Mouse (Mus musculus) liver, embryonic 14.5 days (tissue): ENCODE data around the gene Ank. TPM values are rescaled to one million over a fixed set of nuclear protein-coding genes. Genes with fewer than 3 reads are reported as not detected.

Experiments
- ATAC-seq: fragments of 200-750 bp; cut with Nextera tagmentation; 2 replicates; pipeline ENCODE4 v1.8.0; 2017; ENCODE audit warnings: moderate number of reproducible peaks, mild to moderate bottlenecking, moderate library complexity; ENCODE audit not compliant: insufficient read depth
- DNase-seq, 3 experiments: peaks; one replicate each; pipeline ENCODE4 v3.0.0-alpha.2; 2012 to 2013; ENCODE audit warnings: low read depth in 3 of 3, low spot score in 3 of 3
- H3K27ac ChIP-seq: fragments of 300-500 bp; sonication (generic); 2 replicates; pipeline ENCODE4 v1.5.1; 2014; ENCODE audit warnings: moderate library complexity, mild to moderate bottlenecking, control low read depth, inconsistent platforms
- H3K27me3 ChIP-seq: fragments of 300-500 bp; sonication (generic); 2 replicates; pipeline ENCODE4 v1.6.1; 2014; ENCODE audit warnings: mild to moderate bottlenecking, low read length, moderate library complexity; ENCODE audit not compliant: control insufficient read depth, insufficient read depth
- H3K36me3 ChIP-seq: fragments of 300-500 bp; sonication (generic); replicated peaks from 2 replicates; pipeline ENCODE4 v1.6.1; 2014; ENCODE audit warnings: low read depth; ENCODE audit not compliant: control insufficient read depth, insufficient read depth
- H3K4me1 ChIP-seq, 2 experiments: fragments of 200-500 bp in 1 of 2; fragments of 300-500 bp in 1 of 2; sonication (generic) in 1 of 2; replicated peaks; 2 replicates each; pipeline ENCODE4 v1.6.1; 2012 to 2014; ENCODE audit warnings: antibody characterized with exemption in 1 of 2, inconsistent platforms in 1 of 2, low read length in 1 of 2; ENCODE audit not compliant: control insufficient read depth in 2 of 2, insufficient read depth in 2 of 2
- H3K4me2 ChIP-seq: fragments of 300-500 bp; sonication (generic); 2 replicates; pipeline ENCODE4 v1.6.1; 2014; ENCODE audit warnings: low read depth, mild to moderate bottlenecking, control low read depth, moderate library complexity
- H3K4me3 ChIP-seq, 2 experiments: fragments of 200-500 bp in 1 of 2; fragments of 300-500 bp in 1 of 2; sonication (generic) in 1 of 2; 2 replicates each; pipeline ENCODE4 v1.5.1; 2012 to 2014; ENCODE audit warnings: low read depth in 2 of 2, low read length in 2 of 2, mild to moderate bottlenecking in 2 of 2, control low read depth in 1 of 2, inconsistent platforms in 1 of 2, moderate library complexity in 1 of 2; ENCODE audit not compliant: insufficient read depth in 1 of 2
- H3K9ac ChIP-seq: fragments of 300-500 bp; sonication (generic); replicated peaks from 2 replicates; pipeline ENCODE4 v1.6.1; 2014; ENCODE audit warnings: mild to moderate bottlenecking, control low read depth, moderate library complexity
- H3K9me3 ChIP-seq: fragments of 300-500 bp; sonication (generic); 2 replicates; pipeline ENCODE4 v1.6.1; 2016; ENCODE audit warnings: low read length, mixed read lengths; ENCODE audit not compliant: control insufficient read depth
- CTCF ChIP-seq: IDR thresholded peaks from 2 replicates; pipeline ENCODE4 v1.5.1; 2016; ENCODE audit warnings: antibody characterized with exemption, low read depth, control low read depth
- EP300 ChIP-seq: IDR thresholded peaks from 2 replicates; pipeline ENCODE4 v1.6.1; 2016; ENCODE audit warnings: antibody characterized with exemption, low read depth
- WGBS: fragments of 180-500 bp; shearing (Covaris S2); extraction: QIAGEN DNeasy Blood & Tissue Kit; methylation state at CpG from one replicate; pipeline ENCODE4 v1.1.7; 2014; ENCODE audit not compliant: insufficient replicate concordance; 5-methylcytosine and 5-hydroxymethylcytosine counted together
- polyA plus RNA-seq, 2 experiments: library from polyadenylated mRNA; depleted of rRNA in 1 of 2; stranded (reverse) in 1 of 2; unstranded in 1 of 2; fragments of >200 nt; fragmentation: Nextera tagmentation in 1 of 2; extraction: Ambion mirVana in 1 of 2; gene quantifications; 2 replicates each; pipeline versions ENCODE4 v1.2.1 to v1.2.3; 2012 to 2014

Gene Ank
- polyA plus RNA-seq, 2 experiments: 13.6 to 24.6 TPM

- WGBS: 82% methylated on average over 10 of the region's 10 CpGs
- Histone ChIP-seq H3K36me3 (no peaks in the 10 kb centered on the region), H3K9me3 (no peaks in the 10 kb centered on the region), H3K27ac (no peak overlapping the region), H3K4me2 (no peak overlapping the region), H3K9ac (no peak overlapping the region), H3K27me3 (no peaks in the 10 kb centered on the region), H3K4me3 (no peak overlapping the region), H3K4me1 (peaks cover 2 to 4% of the 10 kb centered on the region in 2 experiments; a peak in 1 of 4 replicates)
- ATAC-seq (no peak), DNase-seq (no peak)
- no peak for TF ChIP-seq CTCF
- TF ChIP-seq EP300: no peak
These were observed 78.7 kb downstream of the Ank start for GRCm38 (mm10) chr15:27545203-27545602.

DNA sequence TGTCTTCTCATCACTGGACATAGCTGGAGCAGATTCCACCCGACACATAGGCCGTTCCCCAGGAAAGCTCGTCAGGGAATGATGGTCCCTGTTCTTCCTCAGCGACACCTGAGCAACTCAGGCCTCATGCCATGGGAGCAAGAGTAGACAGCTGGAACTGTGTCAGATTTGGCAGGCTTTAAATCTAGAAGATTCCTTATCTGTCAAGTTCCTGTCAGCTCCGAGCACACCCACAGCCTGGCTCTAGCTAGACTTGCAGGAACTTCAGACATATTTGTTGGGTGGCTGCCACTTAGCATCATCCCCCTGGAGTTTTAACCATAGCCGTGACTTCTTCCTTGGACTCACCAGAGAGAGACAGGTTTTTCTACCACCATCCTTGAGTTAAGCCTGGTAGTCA lies 81.6 kb downstream of the Ank start:
- 79% methylated on average over 6 of the region's 6 CpGs for WGBS
- ATAC-seq: no peak

DNA sequence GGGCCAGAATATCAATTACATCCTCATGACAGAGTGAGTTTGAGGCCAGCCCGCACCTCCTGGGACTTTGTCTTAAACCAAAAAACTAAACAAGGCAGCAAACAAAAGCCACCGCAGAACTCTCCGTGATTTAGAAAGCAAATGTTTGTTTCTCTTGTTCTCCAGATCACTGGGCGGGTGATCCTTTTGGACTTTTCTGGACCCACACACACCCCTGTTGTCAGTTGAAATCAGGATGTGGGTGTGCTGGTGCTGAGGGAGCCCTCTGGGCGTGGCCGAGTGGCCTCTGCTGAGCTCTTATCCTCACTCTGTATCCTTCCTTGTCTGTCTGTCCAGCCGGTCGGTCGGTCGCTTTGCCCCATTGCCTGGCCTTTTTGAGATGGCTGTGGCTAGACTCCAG lies 82.6 kb downstream of the Ank start:
- Histone ChIP-seq H3K4me3 (no peak overlapping the region), H3K4me2 (no peak overlapping the region), H3K27me3 (no peaks in the 10 kb centered on the region), H3K9ac (no peak overlapping the region), H3K9me3 (no peaks in the 10 kb centered on the region), H3K36me3 (no peaks in the 10 kb centered on the region), H3K4me1 (peaks cover 2 to 4% of the 10 kb centered on the region in 2 experiments; a peak in 1 of 4 replicates), H3K27ac (no peak overlapping the region)
- ATAC-seq: no peak
- 37% methylated on average over 10 of the region's 10 CpGs for WGBS
- no peak for TF ChIP-seq EP300
- no peak for TF ChIP-seq CTCF
- DNase-seq: no peak

More for the DNA sequence above, 81.6 kb downstream of the Ank start:
- Histone ChIP-seq H3K36me3 (no peaks in the 10 kb centered on the region), H3K27me3 (no peaks in the 10 kb centered on the region), H3K27ac (no peak overlapping the region), H3K9ac (no peak overlapping the region), H3K4me2 (no peak overlapping the region), H3K4me1 (peaks cover 2 to 4% of the 10 kb centered on the region in 2 experiments; a peak in 1 of 4 replicates), H3K4me3 (no peak overlapping the region), H3K9me3 (no peaks in the 10 kb centered on the region)
- no peak for DNase-seq
- TF ChIP-seq CTCF: no peak
- TF ChIP-seq EP300: no peak

GRCm38 (mm10) chr15:27549878-27550277 lies 83.4 kb downstream of the Ank start:
- 70% methylated on average over 7 of the region's 7 CpGs for WGBS
- peaks cover 2 to 4% of the 10 kb centered on the region in 2 experiments; a peak in 1 of 4 replicates for H3K4me1 ChIP-seq
- no peak for ATAC-seq

DNA sequence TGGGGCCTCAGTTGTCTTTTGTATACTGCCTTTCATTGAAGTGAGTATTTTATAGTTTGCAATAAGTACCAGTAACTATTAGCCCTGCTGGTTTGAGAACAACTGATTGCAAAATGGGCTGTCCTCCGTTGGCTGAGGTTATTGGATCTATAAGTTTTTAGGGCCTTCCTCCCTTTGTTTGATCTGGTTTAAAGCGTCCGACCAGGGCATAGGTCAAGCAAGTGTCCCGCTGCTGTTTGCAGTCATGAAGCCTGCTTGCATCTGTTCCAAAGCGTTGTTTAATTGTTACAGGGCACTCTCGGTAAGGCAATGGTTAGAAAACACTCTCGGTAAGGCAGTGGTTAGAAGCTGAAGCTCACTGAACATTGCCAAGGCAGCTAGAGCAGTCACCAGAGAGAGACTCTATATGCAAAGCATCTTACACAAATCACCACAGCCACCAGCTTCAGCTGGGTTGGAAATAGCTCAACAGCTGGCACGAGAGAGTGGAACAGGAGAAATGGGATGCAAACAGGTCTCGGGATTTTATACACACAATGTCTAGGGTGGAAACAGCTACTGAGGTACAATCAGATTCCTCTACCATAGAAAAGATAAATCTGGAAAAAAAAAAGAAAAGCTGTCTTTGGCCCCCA lies 84.0 kb downstream of the Ank start:
- Histone ChIP-seq H3K4me3 (no peak overlapping the region), H3K4me1 (peaks cover 2 to 4% of the 10 kb centered on the region in 2 experiments; a peak in 1 of 4 replicates), H3K4me2 (no peak overlapping the region), H3K27ac (no peak overlapping the region), H3K9me3 (no peaks in the 10 kb centered on the region), H3K36me3 (no peaks in the 10 kb centered on the region), H3K27me3 (no peaks in the 10 kb centered on the region), H3K9ac (no peak overlapping the region)
- ATAC-seq (no peak), DNase-seq (no peak)
- TF ChIP-seq CTCF: no peak
- WGBS: 76% methylated on average over 9 of the region's 9 CpGs

More at GRCm38 (mm10) chr15:27549878-27550277, 83.4 kb downstream of the Ank start:
- H3K4me2 ChIP-seq: no peak overlapping the region
- H3K27ac ChIP-seq: no peak overlapping the region
- DNase-seq: no peak
- no peaks in the 10 kb centered on the region for H3K27me3 ChIP-seq
- no peak overlapping the region for H3K4me3 ChIP-seq
- H3K9me3 ChIP-seq: no peaks in the 10 kb centered on the region
- no peak overlapping the region for H3K9ac ChIP-seq
- H3K36me3 ChIP-seq: no peaks in the 10 kb centered on the region
- no peak for TF ChIP-seq CTCF
- TF ChIP-seq EP300: no peak
